Mouse (Mus musculus) thymus, adult 2 months (tissue): Measurements from ENCODE around the gene Syne2.

Source experiments
- CTCF ChIP-seq: fragments of 200-500 bp; IDR thresholded peaks from 2 replicates; pipeline ENCODE4 v1.5.1; 2012; ENCODE audit warnings: mild to moderate bottlenecking, control low read depth, low read length, moderate library complexity, borderline replicate concordance; ENCODE audit not compliant: control insufficient read depth, poor library complexity, insufficient read depth; ENCODE audit errors: extremely low read depth
- POLR2A ChIP-seq: fragments of 200-500 bp; IDR thresholded peaks from 2 replicates; pipeline ENCODE4 v1.6.1; 2012; ENCODE audit warnings: mild to moderate bottlenecking, low read length, control low read depth, moderate library complexity; ENCODE audit not compliant: control insufficient read depth, poor library complexity, insufficient read depth; ENCODE audit errors: extremely low read depth

GRCm38 (mm10) chr12:75983336-75983735 lies 165.4 kb downstream of the Syne2 start:
- no peak for TF ChIP-seq CTCF
- TF ChIP-seq POLR2A, result no peak
